Mouse (Mus musculus): ENCODE results near the gene Tmem51. TPM values are rescaled to one million over a fixed set of nuclear protein-coding genes. Genes with fewer than 3 reads are reported as not detected.

Gene Tmem51
- total and polyA plus RNA-seq, 3 experiments = 1.4 to 8.0 (median 8.0) TPM

DNA sequence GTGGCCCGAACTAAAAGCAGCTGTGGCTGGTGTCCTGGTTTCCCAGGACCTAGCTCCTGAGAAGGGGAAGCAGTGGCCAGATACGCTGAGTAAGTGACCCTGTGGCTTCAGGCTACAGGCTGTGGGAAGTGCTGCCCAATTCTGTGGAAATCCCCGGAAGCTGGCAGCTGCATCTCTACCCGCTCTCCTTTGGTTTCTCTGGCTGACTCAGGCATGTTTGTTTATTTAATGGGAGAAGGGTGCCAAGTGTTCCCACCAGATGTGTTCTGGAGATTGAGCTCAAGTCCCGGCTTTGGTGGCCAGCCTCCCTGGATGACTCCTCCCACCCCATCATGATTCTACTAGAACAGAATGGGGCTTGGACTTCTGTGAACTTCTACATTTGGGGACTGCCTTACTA is 13.8 kb upstream of the Tmem51 start:
- DNase-seq (ENCODE audit: extremely low read depth) = no peak
- Histone ChIP-seq H3K4me3 (replicated peaks in 1 of 3; ENCODE audit: low read depth in 2 of 3, low read length in 2 of 3, poor library complexity in 1 of 3) (no peak overlapping the region), H3K4me2 (ENCODE audit: insufficient read depth, low read depth, poor library complexity, severe bottlenecking) (no peak overlapping the region), H3K9me3 (replicated peaks; ENCODE audit: low read length) (no peaks in the 10 kb centered on the region), H3K27ac (ENCODE audit: insufficient read depth, low read depth) (no peak overlapping the region), H3K36me3 (replicated peaks in 1 of 2; ENCODE audit: control insufficient read depth in 1 of 2, insufficient read depth in 1 of 2, low read length in 1 of 2) (no peaks in the 10 kb centered on the region), H3K4me1 (ENCODE audit: control insufficient read depth in 1 of 2, insufficient read depth in 2 of 2) (no peaks in the 10 kb centered on the region), H3K9ac (ENCODE audit: insufficient read depth, low read depth) (no peak overlapping the region), H3K27me3 (replicated peaks) (peaks cover 6% of the 10 kb centered on the region), H3K79me2 (replicated peaks; ENCODE audit: control insufficient read depth, extremely low read depth, insufficient read depth, poor library complexity, severe bottlenecking) (no peaks in the 10 kb centered on the region)
- TF ChIP-seq MEF2A (IDR thresholded peaks at IDR 0.05; ENCODE audit: borderline replicate concordance, low read depth, low read length) (no peak), BHLHE40 (IDR thresholded peaks at IDR 0.05; ENCODE audit: low read depth, low read length) (0 out of 2 replicates have a peak, but pooled peaks have one; percentile 9), POLR2A (IDR thresholded peaks at IDR 0.05; ENCODE audit: low read depth, low read length) (no peak)
- dilution Hi-C loops (cut with MboI; ENCODE audit: extremely low pct_ligation_motif_present, extremely low pct_unique_long_range_greater_than_20kb, low sequenced_read_pairs) (no loop called here), in situ Hi-C loops (cut with MboI; ENCODE audit: low pct_ligation_motif_present, low pct_unique_long_range_greater_than_20kb, low sequenced_read_pairs) (loop anchor here (25.0 kb wide), 1 partner anchor 686 kb away; the partner anchor contains the start of genes Clcnkb and Hspb7)

DNA sequence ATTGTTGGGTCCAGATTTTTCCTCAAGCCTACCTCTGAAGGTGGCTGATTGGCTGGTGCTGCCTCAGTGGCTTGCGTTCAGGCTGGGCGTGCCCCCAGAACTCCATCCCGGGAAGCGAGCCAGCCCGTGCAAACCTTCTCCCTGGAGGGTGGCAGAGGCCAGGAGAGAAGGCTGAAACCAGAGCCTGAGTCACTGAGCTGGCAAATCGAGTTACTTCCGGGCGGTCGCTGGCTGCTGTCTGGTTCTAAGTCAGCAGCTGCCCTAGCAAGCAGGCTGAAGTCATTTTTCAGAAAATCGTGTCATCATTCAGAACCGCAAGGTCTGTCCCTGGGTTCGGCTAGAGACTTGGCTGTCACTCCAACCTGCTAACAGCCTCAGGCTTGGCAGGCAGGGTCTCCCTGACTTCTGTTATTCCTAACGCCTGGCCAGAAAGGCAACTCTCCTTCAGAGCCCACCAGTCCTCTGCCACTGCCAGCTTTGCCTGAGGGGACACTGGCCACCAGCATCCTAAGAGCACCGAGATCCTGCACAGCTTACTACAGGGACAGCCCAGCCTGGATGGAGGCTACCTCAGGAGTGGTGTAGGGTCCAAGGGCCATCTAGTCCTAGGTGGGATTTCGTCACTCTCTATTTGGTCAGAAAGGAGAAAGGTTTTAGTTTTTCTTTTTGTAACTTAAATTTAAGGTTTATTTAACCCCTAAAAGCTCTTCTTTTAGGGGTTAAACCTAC is 11.6 kb upstream of the Tmem51 start:
- Histone ChIP-seq H3K27me3 (replicated peaks) (peaks cover 10% of the 10 kb centered on the region), H3K9me3 (replicated peaks; ENCODE audit: low read length) (no peaks in the 10 kb centered on the region), H3K4me1 (ENCODE audit: control insufficient read depth in 1 of 2, insufficient read depth in 2 of 2) (no peaks in the 10 kb centered on the region), H3K36me3 (replicated peaks in 1 of 2; ENCODE audit: control insufficient read depth in 1 of 2, insufficient read depth in 1 of 2, low read length in 1 of 2) (no peaks in the 10 kb centered on the region), H3K4me2 (ENCODE audit: insufficient read depth, low read depth, poor library complexity, severe bottlenecking) (no peak overlapping the region), H3K27ac (ENCODE audit: insufficient read depth, low read depth) (no peak overlapping the region), H3K9ac (ENCODE audit: insufficient read depth, low read depth) (no peak overlapping the region), H3K4me3 (replicated peaks in 1 of 3; ENCODE audit: low read depth in 2 of 3, low read length in 2 of 3, poor library complexity in 1 of 3) (no peak overlapping the region), H3K79me2 (replicated peaks; ENCODE audit: control insufficient read depth, extremely low read depth, insufficient read depth, poor library complexity, severe bottlenecking) (no peaks in the 10 kb centered on the region)
- no peak for DNase-seq (ENCODE audit: extremely low read depth)
- dilution Hi-C loops (cut with MboI; ENCODE audit: extremely low pct_ligation_motif_present, extremely low pct_unique_long_range_greater_than_20kb, low sequenced_read_pairs) = no loop called here
- TF ChIP-seq ELF1 (IDR thresholded peaks at IDR 0.05; ENCODE audit: low read depth, low read length) = peak; percentile 38; the same call in 1 of the 2 replicates
- TF ChIP-seq PAX5 (IDR thresholded peaks at IDR 0.05; ENCODE audit: low read length) = no peak
- in situ Hi-C loops (cut with MboI; ENCODE audit: low pct_ligation_motif_present, low pct_unique_long_range_greater_than_20kb, low sequenced_read_pairs) = loop anchor here (25.0 kb wide), 1 partner anchor 683 kb away; the partner anchor contains the start of genes Clcnkb and Hspb7

DNA sequence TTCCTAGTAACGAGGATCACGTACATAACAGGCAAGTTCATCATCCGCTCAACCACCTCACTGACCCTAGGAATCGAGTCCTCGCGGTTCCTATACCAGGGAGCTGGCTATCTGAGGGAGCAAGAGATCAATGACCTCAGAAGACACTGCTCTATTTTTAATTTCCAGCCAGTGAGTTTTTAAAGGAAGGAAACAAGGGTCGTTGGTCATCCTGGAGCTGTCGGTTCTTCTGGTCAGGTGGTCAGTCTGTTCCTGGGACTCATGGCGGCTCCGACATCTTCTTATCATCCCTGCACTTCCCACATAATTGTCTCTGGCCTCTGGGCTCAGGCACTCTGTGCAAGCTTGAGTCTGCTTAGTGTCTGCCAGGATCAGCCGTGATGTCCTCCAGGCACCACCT is 10.3 kb upstream of the Tmem51 start:
- no peak for DNase-seq (ENCODE audit: extremely low read depth)
- in situ Hi-C loops (cut with MboI; ENCODE audit: low pct_ligation_motif_present, low pct_unique_long_range_greater_than_20kb, low sequenced_read_pairs) = loop anchor here (25.0 kb wide), 1 partner anchor 682 kb away; the partner anchor contains the start of genes Clcnkb and Hspb7
- TF ChIP-seq RCOR1 (conservative IDR thresholded peaks at IDR 0.05; ENCODE audit: low read depth, low read length) (no peak), E2F4 (IDR thresholded peaks at IDR 0.05; ENCODE audit: insufficient replicate concordance, low read depth, low read length) (no peak), MAFK (IDR thresholded peaks at IDR 0.05; ENCODE audit: insufficient replicate concordance, low read length) (no peak), ETS1 (conservative IDR thresholded peaks at IDR 0.05; ENCODE audit: low read depth, low read length) (no peak), JUND (conservative IDR thresholded peaks at IDR 0.05; ENCODE audit: low read depth, low read length) (no peak)

More for the DNA sequence above, 10.3 kb upstream of the Tmem51 start:
- Histone ChIP-seq H3K4me1 (ENCODE audit: control insufficient read depth in 1 of 2, insufficient read depth in 2 of 2) (peaks cover 0 to 6% of the 10 kb centered on the region in 2 experiments; a peak in 2 of 4 replicates), H3K79me2 (replicated peaks; ENCODE audit: control insufficient read depth, extremely low read depth, insufficient read depth, poor library complexity, severe bottlenecking) (no peaks in the 10 kb centered on the region), H3K36me3 (replicated peaks in 1 of 2; ENCODE audit: control insufficient read depth in 1 of 2, insufficient read depth in 1 of 2, low read length in 1 of 2) (no peaks in the 10 kb centered on the region), H3K9ac (ENCODE audit: insufficient read depth, low read depth) (no peak overlapping the region), H3K4me2 (ENCODE audit: insufficient read depth, low read depth, poor library complexity, severe bottlenecking) (no peak overlapping the region), H3K9me3 (replicated peaks; ENCODE audit: low read length) (no peaks in the 10 kb centered on the region), H3K4me3 (replicated peaks in 1 of 3; ENCODE audit: low read depth in 2 of 3, low read length in 2 of 3, poor library complexity in 1 of 3) (no peak overlapping the region), H3K27ac (ENCODE audit: insufficient read depth, low read depth) (no peak overlapping the region), H3K27me3 (replicated peaks) (peaks cover 10% of the 10 kb centered on the region)
- dilution Hi-C loops (cut with MboI; ENCODE audit: extremely low pct_ligation_motif_present, extremely low pct_unique_long_range_greater_than_20kb, low sequenced_read_pairs) = no loop called here

Measured in CH12.LX (cell line).